Mouse (Mus musculus) cerebellum, adult 11 months (tissue): Measurements from ENCODE around the gene Atp2b2.

Experiments used
- DNase-seq: peaks from one replicate; pipeline ENCODE4 v3.0.0; 2022

Atp2b2 gene

GRCm38 (mm10) chr6:114011976-114012375, 30.4 kb downstream of the Atp2b2 start:
- no peak for DNase-seq

GRCm38 (mm10) chr6:114003796-114004195, 38.6 kb downstream of the Atp2b2 start:
- DNase-seq, result no peak

DNA sequence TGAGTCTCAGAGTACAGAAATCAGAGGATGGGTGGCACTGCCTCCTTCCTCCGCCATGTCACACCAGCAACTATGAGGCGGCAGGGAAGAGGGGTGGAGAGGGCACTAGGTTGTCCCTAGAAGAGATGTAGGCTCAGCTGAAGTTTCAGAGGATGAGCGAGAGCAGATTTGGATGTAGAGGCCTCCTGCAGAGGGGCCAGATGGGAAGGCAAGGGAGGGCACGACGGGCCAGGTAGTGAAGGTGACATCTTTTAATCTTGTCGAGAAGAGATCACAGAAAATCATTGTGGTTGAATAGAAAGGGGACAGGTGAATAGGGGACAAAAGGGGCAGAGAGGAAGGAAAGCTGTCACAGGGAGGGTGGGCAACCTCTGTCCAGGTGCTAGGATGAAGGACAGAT, 41.5 kb downstream of the Atp2b2 start:
- DNase-seq, result peak; percentile 53

- DNase-seq, result peak; percentile 45
Observed at GRCm38 (mm10) chr6:114000304-114000703, 42.1 kb downstream of the Atp2b2 start.

DNA sequence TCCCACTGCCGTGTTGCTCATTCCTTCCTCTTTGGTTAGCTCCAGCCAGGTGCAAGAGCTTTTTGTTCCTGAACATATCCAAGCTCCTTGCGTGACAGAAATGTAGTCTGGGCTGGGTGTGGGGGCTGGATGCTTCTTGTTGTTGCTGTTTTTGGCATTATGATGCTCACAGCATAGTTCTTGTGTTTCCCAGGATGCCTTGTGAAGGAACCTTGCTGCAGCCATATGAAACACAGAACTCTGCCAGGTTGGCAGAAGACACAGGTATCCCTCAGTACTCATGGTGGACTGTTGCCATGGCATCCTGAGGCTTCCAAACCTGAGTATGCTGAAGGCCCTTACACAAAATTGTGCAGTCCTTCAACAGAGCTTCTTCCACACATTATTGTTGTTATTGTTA, 44.0 kb downstream of the Atp2b2 start:
- peak; percentile 48 for DNase-seq

GRCm38 (mm10) chr6:113994176-113994575, 48.2 kb downstream of the Atp2b2 start:
- DNase-seq, result no peak

- no peak for DNase-seq
Observed at GRCm38 (mm10) chr6:113992101-113992500, 50.3 kb downstream of the Atp2b2 start.

GRCm38 (mm10) chr6:113991482-113991881, 50.9 kb downstream of the Atp2b2 start:
- peak; percentile 61 for DNase-seq

DNA sequence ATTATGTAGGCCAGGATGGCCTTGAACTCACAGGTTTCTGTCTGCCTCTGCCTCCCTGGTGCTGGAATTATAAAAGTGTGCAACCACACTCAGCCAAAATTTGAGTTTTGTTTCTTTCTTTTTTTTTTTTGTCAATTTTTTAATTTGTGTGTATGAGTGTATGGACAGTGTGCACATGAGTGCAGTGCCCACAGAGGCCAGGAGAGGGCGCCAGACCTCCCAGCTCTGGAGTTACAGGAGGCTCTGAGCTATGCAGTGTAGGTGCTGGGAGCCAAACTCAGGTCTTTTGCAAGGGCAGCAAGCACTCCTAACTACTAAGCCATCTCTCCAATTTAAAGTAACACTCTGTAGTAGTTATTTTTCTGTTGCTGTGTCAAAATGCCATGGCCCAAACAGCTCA, 52.4 kb downstream of the Atp2b2 start:
- DNase-seq, result no peak

DNA sequence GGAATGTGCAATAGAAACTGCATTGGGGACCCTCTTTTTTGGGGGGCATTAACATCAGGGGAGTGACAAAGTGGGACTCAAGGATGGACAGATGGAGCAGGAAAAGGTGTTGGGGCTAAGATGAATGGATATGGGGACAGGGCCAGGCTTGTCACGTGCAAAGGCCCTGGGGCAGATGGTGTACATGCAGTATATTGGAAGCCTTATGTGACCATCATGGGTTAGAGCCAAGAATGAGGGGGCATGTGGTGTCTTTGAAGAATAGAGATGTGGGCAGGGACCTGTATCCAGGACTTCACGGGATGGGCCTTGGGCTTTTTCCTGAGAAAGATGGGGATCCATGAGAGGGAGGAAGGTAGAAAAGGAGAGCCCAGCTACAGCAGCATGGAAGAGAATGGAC, 53.9 kb downstream of the Atp2b2 start:
- no peak for DNase-seq

- no peak for DNase-seq
Observed at GRCm38 (mm10) chr6:113986671-113987070, 55.7 kb downstream of the Atp2b2 start.

DNA sequence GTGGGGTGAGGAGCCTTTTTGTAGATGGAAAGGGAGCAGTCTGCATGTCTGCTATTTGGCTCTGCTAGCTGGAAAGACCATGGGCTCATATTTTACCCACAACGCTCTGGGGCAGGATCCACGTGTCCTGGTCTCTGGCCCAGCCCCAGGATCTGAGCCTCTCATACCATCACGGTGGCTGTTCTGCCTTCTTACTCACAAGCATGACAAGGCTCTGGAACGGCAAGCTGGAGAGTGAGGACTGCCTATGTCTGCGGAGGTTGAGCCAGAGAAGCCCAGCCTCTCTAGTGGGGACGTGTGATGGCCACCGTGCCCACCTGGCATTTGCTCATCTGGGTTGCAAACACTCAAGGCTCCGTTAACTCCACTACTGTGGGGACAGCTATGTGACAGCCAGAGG, 63.7 kb downstream of the Atp2b2 start:
- no peak for DNase-seq

DNA sequence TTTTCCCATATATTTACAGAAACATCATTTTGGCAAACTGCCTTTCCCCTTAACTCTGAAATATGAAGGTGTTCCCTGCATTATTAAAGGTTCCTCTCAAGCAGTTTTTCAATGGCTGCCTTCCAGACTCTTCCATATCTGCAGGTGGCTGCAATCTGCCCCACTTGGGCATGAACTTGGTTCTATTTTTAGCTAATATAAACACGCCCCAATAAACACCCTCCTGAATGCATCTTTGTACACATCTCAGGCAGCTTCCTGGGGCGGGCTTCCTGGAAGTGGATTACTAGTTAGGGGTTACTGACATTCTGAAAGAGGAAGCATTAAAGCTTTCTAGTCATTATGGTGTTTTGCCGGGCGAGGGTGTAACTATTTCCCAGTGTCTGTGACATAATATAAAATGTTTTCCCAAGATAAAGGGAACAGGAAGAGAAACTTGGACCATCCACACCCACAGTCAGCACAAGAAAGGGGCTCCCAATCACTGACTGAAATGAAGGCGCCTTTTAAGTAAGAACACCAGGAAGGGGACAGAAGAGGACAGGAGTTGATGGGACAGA, 64.2 kb downstream of the Atp2b2 start:
- DNase-seq, result peak; percentile 47

GRCm38 (mm10) chr6:113970900-113971299, 71.5 kb downstream of the Atp2b2 start:
- DNase-seq, result no peak

- no peak for DNase-seq
Observed at GRCm38 (mm10) chr6:113970464-113970863, 71.9 kb downstream of the Atp2b2 start.

GRCm38 (mm10) chr6:113969751-113970150, 72.7 kb downstream of the Atp2b2 start:
- DNase-seq, result no peak

DNA sequence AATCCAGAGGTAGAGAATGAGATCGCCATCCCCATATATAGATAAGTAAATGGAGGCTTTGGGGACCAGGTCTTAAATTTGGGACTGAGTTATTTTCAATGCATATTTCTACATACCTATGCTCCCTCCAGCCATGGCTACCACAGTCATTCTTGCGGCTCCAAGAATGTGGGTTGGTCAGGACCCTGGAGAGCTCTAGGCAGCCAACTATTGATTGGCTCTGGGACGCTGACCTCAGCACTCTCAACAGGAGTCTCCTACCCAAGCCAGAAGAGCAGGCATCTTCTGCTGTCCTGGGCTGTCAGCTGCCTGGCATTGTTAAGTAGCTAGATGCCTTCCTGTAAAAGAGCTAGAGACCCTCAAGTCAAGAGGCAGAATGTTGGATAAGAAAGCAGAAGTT, 79.6 kb downstream of the Atp2b2 start:
- no peak for DNase-seq

DNA sequence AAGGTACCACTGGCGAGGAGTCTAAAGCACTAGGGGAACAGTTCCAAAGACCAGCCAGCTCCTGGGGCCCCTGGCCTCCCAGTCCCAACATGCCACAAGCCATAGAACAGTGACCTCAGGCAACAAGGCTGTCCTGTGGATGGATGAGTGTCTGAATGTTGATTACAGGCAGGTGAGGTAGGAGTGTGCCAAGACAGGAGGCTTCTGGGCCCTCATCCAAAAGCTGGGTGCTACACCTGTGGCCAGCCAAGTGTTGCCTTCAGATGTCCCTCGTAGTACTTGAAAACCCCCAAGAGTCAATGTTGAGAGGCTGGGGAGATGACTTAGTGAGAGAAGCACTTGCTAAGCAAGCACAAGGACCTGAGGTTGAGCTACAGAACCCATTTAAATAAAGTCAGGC, 80.8 kb downstream of the Atp2b2 start:
- DNase-seq, result no peak

DNA sequence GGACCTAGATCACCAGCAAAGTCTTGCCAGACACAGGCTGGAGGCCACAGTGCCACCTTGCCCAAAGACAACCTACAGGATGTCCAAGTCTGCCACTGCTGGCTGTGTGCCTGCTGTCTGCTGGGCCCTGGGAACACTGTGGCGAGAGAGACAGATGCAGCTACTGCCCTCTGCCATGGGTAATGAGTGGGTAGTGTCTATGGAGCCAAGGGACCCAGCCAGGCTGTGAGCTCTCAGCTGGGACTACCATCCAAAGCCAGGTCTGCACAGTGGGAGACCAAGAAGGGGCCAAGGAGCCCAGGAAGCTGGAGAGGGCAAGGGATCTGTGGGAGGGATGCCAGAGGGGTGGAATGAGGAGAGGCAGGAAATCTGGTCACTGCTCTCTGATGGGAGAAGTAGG, 83.1 kb downstream of the Atp2b2 start:
- DNase-seq, result peak; percentile 86

GRCm38 (mm10) chr6:113958714-113959113, 83.7 kb downstream of the Atp2b2 start:
- no peak for DNase-seq

DNA sequence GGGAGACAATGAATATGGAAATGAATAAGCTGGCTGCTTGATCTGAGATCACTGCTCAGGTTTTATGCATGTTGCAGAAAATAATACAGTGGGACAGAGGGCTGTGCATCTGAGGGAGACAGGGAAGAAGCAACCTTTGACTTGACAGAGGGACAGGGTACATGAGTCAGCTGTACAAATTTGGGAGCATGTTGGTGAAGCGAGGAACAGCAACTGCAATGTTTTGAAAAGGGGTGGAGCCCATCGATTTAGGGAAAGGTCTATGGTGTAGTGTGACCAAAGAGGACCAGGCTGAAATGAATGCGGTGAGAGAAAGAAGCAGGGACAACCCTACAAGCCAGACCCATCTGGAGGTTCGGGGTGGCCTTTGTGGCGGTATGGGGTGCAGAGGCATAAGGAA, 84.4 kb downstream of the Atp2b2 start:
- DNase-seq, result no peak

- DNase-seq, result no peak
Observed at GRCm38 (mm10) chr6:113957232-113957940, 85.0 kb downstream of the Atp2b2 start.

DNA sequence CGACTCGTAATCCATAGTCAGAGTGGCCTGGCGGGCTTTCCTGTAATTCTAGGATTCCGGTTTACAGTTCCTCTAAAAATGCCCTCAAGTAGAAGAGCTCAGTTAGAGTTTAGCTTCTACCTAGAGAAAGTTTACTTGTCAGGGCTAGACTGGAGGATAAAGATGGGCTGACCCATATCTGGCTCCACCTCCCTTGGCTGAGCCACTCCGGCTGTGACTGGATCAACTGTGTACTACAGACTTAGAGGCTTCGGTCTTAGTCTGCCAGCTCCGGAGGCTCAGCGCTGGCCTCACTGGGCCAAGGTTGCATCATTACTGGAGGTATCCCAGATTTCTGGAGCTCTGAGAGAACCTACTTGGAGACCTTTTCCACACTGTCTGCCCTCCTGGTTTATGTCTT, 94.9 kb downstream of the Atp2b2 start:
- peak; percentile 51 for DNase-seq

GRCm38 (mm10) chr6:113942355-113942754, 100.1 kb downstream of the Atp2b2 start:
- DNase-seq, result no peak

DNA sequence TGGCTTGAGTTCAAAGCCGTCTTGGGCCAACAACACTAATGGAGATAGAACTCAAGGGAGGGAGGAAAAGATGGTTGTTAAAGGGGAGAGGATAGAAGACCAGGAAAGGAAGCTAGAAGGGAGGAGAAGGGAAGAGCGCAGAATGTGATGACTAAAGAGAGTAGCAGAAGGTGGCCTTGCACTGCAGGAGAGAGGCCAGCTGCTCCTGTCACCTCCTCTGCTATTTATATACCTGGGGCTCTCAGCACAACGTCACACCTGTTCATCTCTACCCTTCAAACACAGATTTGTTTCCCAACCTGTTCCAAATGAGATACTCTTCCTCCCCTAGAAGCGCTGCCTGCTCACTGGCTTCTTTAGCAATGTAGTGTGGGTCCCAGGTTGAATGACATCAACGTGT, 101.1 kb downstream of the Atp2b2 start:
- no peak for DNase-seq
